Mouse (Mus musculus): ENCODE measurements around the gene Grtp1. TPM values are rescaled to one million over a fixed set of nuclear protein-coding genes. Genes with fewer than 3 reads are reported as not detected.

Gene Grtp1
- polyA plus RNA-seq, 1 experiment: 3.5 TPM

GRCm38 (mm10) chr8:13186819-13187218 lies 13.6 kb downstream of the Grtp1 start:
- TF ChIP-seq MAX (IDR thresholded peaks at IDR 0.05): no peak
- TF ChIP-seq USF1 (IDR thresholded peaks at IDR 0.05; ENCODE audit: low read depth): no peak
- no peak for TF ChIP-seq CEBPB (IDR thresholded peaks at IDR 0.05; ENCODE audit: low read depth)
- no peak for TF ChIP-seq FOSL1 (IDR thresholded peaks at IDR 0.05; ENCODE audit: insufficient read depth, low read length, poor library complexity, severe bottlenecking)
- TF ChIP-seq CTCF (IDR thresholded peaks at IDR 0.05; ENCODE audit: control insufficient read depth, insufficient read depth, insufficient read length): no peak
- TF ChIP-seq MYOG (IDR thresholded peaks at IDR 0.05; ENCODE audit: control insufficient read depth, extremely low read depth, insufficient read length): no peak
- no peak for TF ChIP-seq MYOD1 (IDR thresholded peaks at IDR 0.05; ENCODE audit: control insufficient read depth, insufficient read length, low read depth)
- Histone ChIP-seq H3K27me3 (ENCODE audit: control insufficient read depth, insufficient read depth, insufficient read length) (no peaks in the 10 kb centered on the region), H3K79me3 (ENCODE audit: low read depth) (no peaks in the 10 kb centered on the region), H3K4me3 (ENCODE audit: insufficient read depth, poor library complexity, severe bottlenecking) (no peak overlapping the region), H3ac (ENCODE audit: control insufficient read depth, insufficient read length, low read depth) (no peak overlapping the region), H3K36me3 (ENCODE audit: control insufficient read depth, insufficient read depth) (no peaks in the 10 kb centered on the region), H3K79me2 (ENCODE audit: control insufficient read depth, insufficient read depth) (no peaks in the 10 kb centered on the region)

- H3K36me3 ChIP-seq (ENCODE audit: control insufficient read depth, insufficient read depth): peaks cover 15% of the 10 kb centered on the region
- H3ac ChIP-seq (ENCODE audit: control insufficient read depth, insufficient read length, low read depth): no peak overlapping the region
- no peaks in the 10 kb centered on the region for H3K79me2 ChIP-seq (ENCODE audit: control insufficient read depth, insufficient read depth)
- TF ChIP-seq CEBPB (IDR thresholded peaks at IDR 0.05; ENCODE audit: low read depth): no peak
- TF ChIP-seq MYOG (IDR thresholded peaks at IDR 0.05; ENCODE audit: control insufficient read depth, extremely low read depth, insufficient read length): no peak
- no peak for TF ChIP-seq CTCF (IDR thresholded peaks at IDR 0.05; ENCODE audit: control insufficient read depth, insufficient read depth, insufficient read length)
- TF ChIP-seq USF1 (IDR thresholded peaks at IDR 0.05; ENCODE audit: low read depth): no peak
- no peak for TF ChIP-seq FOSL1 (IDR thresholded peaks at IDR 0.05; ENCODE audit: insufficient read depth, low read length, poor library complexity, severe bottlenecking)
- H3K27me3 ChIP-seq (ENCODE audit: control insufficient read depth, insufficient read depth, insufficient read length): no peaks in the 10 kb centered on the region
- no peaks in the 10 kb centered on the region for H3K79me3 ChIP-seq (ENCODE audit: low read depth)
- no peak overlapping the region for H3K4me3 ChIP-seq (ENCODE audit: insufficient read depth, poor library complexity, severe bottlenecking)
Observed at GRCm38 (mm10) chr8:13181691-13181976, 18.8 kb downstream of the Grtp1 start.

- Histone ChIP-seq H3K27me3 (ENCODE audit: control insufficient read depth, insufficient read depth, insufficient read length) (no peaks in the 10 kb centered on the region), H3ac (ENCODE audit: control insufficient read depth, insufficient read length, low read depth) (no peak overlapping the region), H3K36me3 (ENCODE audit: control insufficient read depth, insufficient read depth) (peaks cover 20% of the 10 kb centered on the region), H3K79me2 (ENCODE audit: control insufficient read depth, insufficient read depth) (no peaks in the 10 kb centered on the region), H3K4me3 (ENCODE audit: insufficient read depth, poor library complexity, severe bottlenecking) (no peak overlapping the region), H3K79me3 (ENCODE audit: low read depth) (no peaks in the 10 kb centered on the region)
- TF ChIP-seq CTCF (IDR thresholded peaks at IDR 0.05; ENCODE audit: control insufficient read depth, insufficient read depth, insufficient read length): no peak
- no peak for TF ChIP-seq MYOD1 (IDR thresholded peaks at IDR 0.05; ENCODE audit: control insufficient read depth, insufficient read length, low read depth)
- TF ChIP-seq MYOG (IDR thresholded peaks at IDR 0.05; ENCODE audit: control insufficient read depth, extremely low read depth, insufficient read length): no peak
- TF ChIP-seq CEBPB (IDR thresholded peaks at IDR 0.05; ENCODE audit: low read depth): no peak
- no peak for TF ChIP-seq FOSL1 (IDR thresholded peaks at IDR 0.05; ENCODE audit: insufficient read depth, low read length, poor library complexity, severe bottlenecking)
- TF ChIP-seq MAX (IDR thresholded peaks at IDR 0.05): no peak
- TF ChIP-seq USF1 (IDR thresholded peaks at IDR 0.05; ENCODE audit: low read depth): no peak
Observed at GRCm38 (mm10) chr8:13180911-13181690, 19.3 kb downstream of the Grtp1 start.

GRCm38 (mm10) chr8:13180408-13180807 lies 20.0 kb downstream of the Grtp1 start:
- no peaks in the 10 kb centered on the region for H3K27me3 ChIP-seq (ENCODE audit: control insufficient read depth, insufficient read depth, insufficient read length)
- H3K36me3 ChIP-seq (ENCODE audit: control insufficient read depth, insufficient read depth): peaks cover 27% of the 10 kb centered on the region
- H3ac ChIP-seq (ENCODE audit: control insufficient read depth, insufficient read length, low read depth): no peak overlapping the region
- H3K79me3 ChIP-seq (ENCODE audit: low read depth): no peaks in the 10 kb centered on the region
- no peaks in the 10 kb centered on the region for H3K79me2 ChIP-seq (ENCODE audit: control insufficient read depth, insufficient read depth)
- no peak for TF ChIP-seq FOSL1 (IDR thresholded peaks at IDR 0.05; ENCODE audit: insufficient read depth, low read length, poor library complexity, severe bottlenecking)
- TF ChIP-seq MYOG (IDR thresholded peaks at IDR 0.05; ENCODE audit: control insufficient read depth, extremely low read depth, insufficient read length): no peak
- no peak for TF ChIP-seq CEBPB (IDR thresholded peaks at IDR 0.05; ENCODE audit: low read depth)
- no peak for TF ChIP-seq USF1 (IDR thresholded peaks at IDR 0.05; ENCODE audit: low read depth)
- TF ChIP-seq CTCF (IDR thresholded peaks at IDR 0.05; ENCODE audit: control insufficient read depth, insufficient read depth, insufficient read length): no peak
- TF ChIP-seq MAX (IDR thresholded peaks at IDR 0.05): no peak
- TF ChIP-seq MYOD1 (IDR thresholded peaks at IDR 0.05; ENCODE audit: control insufficient read depth, insufficient read length, low read depth): no peak
- H3K4me3 ChIP-seq (ENCODE audit: insufficient read depth, poor library complexity, severe bottlenecking): no peak overlapping the region

GRCm38 (mm10) chr8:13179948-13180347 lies 20.5 kb downstream of the Grtp1 start:
- Histone ChIP-seq H3K4me3 (ENCODE audit: insufficient read depth, poor library complexity, severe bottlenecking) (no peak overlapping the region), H3K36me3 (ENCODE audit: control insufficient read depth, insufficient read depth) (peaks cover 31% of the 10 kb centered on the region), H3ac (ENCODE audit: control insufficient read depth, insufficient read length, low read depth) (no peak overlapping the region), H3K79me2 (ENCODE audit: control insufficient read depth, insufficient read depth) (no peaks in the 10 kb centered on the region), H3K27me3 (ENCODE audit: control insufficient read depth, insufficient read depth, insufficient read length) (no peaks in the 10 kb centered on the region), H3K79me3 (ENCODE audit: low read depth) (no peaks in the 10 kb centered on the region)
- TF ChIP-seq MYOD1 (IDR thresholded peaks at IDR 0.05; ENCODE audit: control insufficient read depth, insufficient read length, low read depth) (no peak), USF1 (IDR thresholded peaks at IDR 0.05; ENCODE audit: low read depth) (no peak), FOSL1 (IDR thresholded peaks at IDR 0.05; ENCODE audit: insufficient read depth, low read length, poor library complexity, severe bottlenecking) (no peak), CTCF (IDR thresholded peaks at IDR 0.05; ENCODE audit: control insufficient read depth, insufficient read depth, insufficient read length) (no peak), MAX (IDR thresholded peaks at IDR 0.05) (no peak), CEBPB (IDR thresholded peaks at IDR 0.05; ENCODE audit: low read depth) (no peak), MYOG (IDR thresholded peaks at IDR 0.05; ENCODE audit: control insufficient read depth, extremely low read depth, insufficient read length) (no peak)

Measured in C2C12 (cell line).